Mouse (Mus musculus) lung, adult 10 weeks (tissue): Measurements from ENCODE around the gene Rbm12. TPM values are rescaled to one million over a fixed set of nuclear protein-coding genes. Genes with fewer than 3 reads are reported as not detected.

Experiments
- polyA plus RNA-seq: library from polyadenylated mRNA; stranded (reverse); fragments of 350-450 nt; fragmentation: Illumina TruSeq; extraction: RNeasy Lipid Tissue Mini Kit (QIAGEN cat#74804); gene quantifications from one replicate; pipeline ENCODE4 v1.2.3, GENCODE M21; 2014; ENCODE audit warnings: low read depth, low replicate concordance; ENCODE audit not compliant: insufficient read depth

The Rbm12 gene
- 5.4 TPM for polyA plus RNA-seq

GRCm38 (mm10) chr2:156111358-156112079 is at the start of gene Rbm12, which contains the start of gene Cpne1:
Rbm12 (minus strand) TSS chr2:156111978.
Cpne1 (minus strand) TSS chr2:156111965.

GRCm38 (mm10) chr2:156143953-156144724 is 32.4 kb upstream of the Rbm12 start, which contains the start of the genes Romo1 and Nfs1:
Romo1 (plus strand) TSS chr2:156144039.
Nfs1 (minus strand) TSS chr2:156144186.

GRCm38 (mm10) chr2:156126992-156127391 is 15.2 kb upstream of the Rbm12 start, which contains the start of gene Gm28036:
Gm28036 (minus strand) TSS chr2:156127092.

GRCm38 (mm10) chr2:156065099-156066041 is 46.4 kb downstream of the Rbm12 start, which contains the start of gene Spag4:
Spag4 (plus strand) TSS chr2:156065175.

GRCm38 (mm10) chr2:156052816-156053215 is 59.0 kb downstream of the Rbm12 start, which contains the start of gene Fer1l4:
Fer1l4 (minus strand) TSS chr2:156052947.

Other genes starting within 250 kb of the Rbm12 start
- 30.8 TPM for gene Uqcc1, start 181.7 kb downstream of the Rbm12 start, polyA plus RNA-seq
- gene Gm15557, start 171.2 kb downstream of the Rbm12 start, polyA plus RNA-seq, result not detected
- gene Gdf5, start 166.6 kb downstream of the Rbm12 start, polyA plus RNA-seq, result 0.35 TPM
- 3.5 TPM for gene Cep250, start 155.5 kb downstream of the Rbm12 start, polyA plus RNA-seq
- gene 6430550D23Rik, start 104.0 kb downstream of the Rbm12 start, polyA plus RNA-seq, result 0.84 TPM
- gene Ergic3, start 103.9 kb downstream of the Rbm12 start, polyA plus RNA-seq, result 130 TPM
- gene Fer1l4, start 59.0 kb downstream of the Rbm12 start, polyA plus RNA-seq, result 0.27 TPM
- 0.41 TPM for gene Spag4, start 46.8 kb downstream of the Rbm12 start, polyA plus RNA-seq
- gene Cpne1, start within 50 bp of the Rbm12 start, polyA plus RNA-seq, result 17.9 TPM
- 1.5 TPM for gene Gm28036, start 15.1 kb upstream of the Rbm12 start, polyA plus RNA-seq
- 210 TPM for gene Romo1, start 32.1 kb upstream of the Rbm12 start, polyA plus RNA-seq
- gene Nfs1, start 32.2 kb upstream of the Rbm12 start, polyA plus RNA-seq, result 21.1 TPM
- 128 TPM for gene Rbm39, start 68.3 kb upstream of the Rbm12 start, polyA plus RNA-seq
- 6.3 TPM for gene Phf20, start 84.5 kb upstream of the Rbm12 start, polyA plus RNA-seq
- 2.6 TPM for gene Cnbd2, start 200.3 kb upstream of the Rbm12 start, polyA plus RNA-seq
- gene Scand1, start 200.7 kb upstream of the Rbm12 start, polyA plus RNA-seq, result 42.7 TPM